ENCODE assay signal across 18 mouse cellular contexts in genomic region chr10:116021081-116021480, GRCm38 (mm10). TPM values are rescaled to one million over a fixed set of nuclear protein-coding genes. Genes with fewer than 3 reads are reported as not detected.
DNase-seq lines count a peak whose midpoint lies in the region; ATAC-seq lines count a peak whose summit lies in the region.
"Had no signal": no experiment of that assay in that cellular context is flagged by ENCODE, and none has a peak within 500 bp of the region (broad histone marks: within the 10 kb centered on the region; RNA-seq: fewer than 3 reads in every experiment).

No protein-coding gene starts in this region.

- H3K9me3 ChIP-seq in hindbrain, embryonic 11.5 days (ENCODE audit: control insufficient read depth, low read length) = no peaks in the 10 kb centered on the region
- no peaks in the 10 kb centered on the region for H3K9me3 ChIP-seq in hindbrain, embryonic 12.5 days (replicated peaks)
- 0 out of 2 replicates have a peak, but pooled peaks cover 3% of the 10 kb centered on the region for H3K9me3 ChIP-seq in midbrain, embryonic 14.5 days (ENCODE audit: control insufficient read depth, low read length)
- H3K9me3 ChIP-seq in midbrain, embryonic 16.5 days (replicated peaks; ENCODE audit: control insufficient read depth, low read length, poor library complexity, severe bottlenecking) = 0 out of 2 replicates have a peak, but pooled peaks cover 4% of the 10 kb centered on the region
- H3K9me3 ChIP-seq: embryonic facial prominence, embryonic 15.5 days; forebrain, embryonic 10.5 days; heart, embryonic 12.5 days had no signal

- no peaks in the 10 kb centered on the region for H3K27me3 ChIP-seq in hindbrain, embryonic 11.5 days (ENCODE audit: control insufficient read depth, insufficient read depth, low read length)
- H3K27me3 ChIP-seq in hindbrain, embryonic 12.5 days = no peaks in the 10 kb centered on the region
- no peaks in the 10 kb centered on the region for H3K27me3 ChIP-seq in midbrain, embryonic 14.5 days (ENCODE audit: control insufficient read depth, insufficient read depth, low read length)
- H3K27me3 ChIP-seq in midbrain, embryonic 16.5 days (ENCODE audit: control insufficient read depth, insufficient read depth, low read depth, low read length) = no peaks in the 10 kb centered on the region
- H3K27me3 ChIP-seq: Patski had no signal

- WGBS in hindbrain, embryonic 11.5 days = 72% methylated on average over 3 of the region's 3 CpGs
- 64% methylated on average over 3 of the region's 3 CpGs for WGBS in hindbrain, embryonic 12.5 days
- WGBS in midbrain, embryonic 14.5 days = 46% methylated on average over 3 of the region's 3 CpGs
- WGBS in midbrain, embryonic 16.5 days = 49% methylated on average over 3 of the region's 3 CpGs

- DNase-seq in hindbrain, embryonic 11.5 days (ENCODE audit: low spot score) = peak; percentile 3
- DNase-seq in midbrain, embryonic 14.5 days = peak; percentile 58
- DNase-seq in retina, postnatal 1 day = peak; percentile 55
- DNase-seq in retina, embryonic 14.5 days (ENCODE audit: low spot score) = no peak
- DNase-seq in right cerebral cortex, postnatal 25 days = no peak
- DNase-seq: adrenal gland, postnatal 14 days; embryo, embryonic 11 days; gastrocnemius, adult 2 months; gastrocnemius, postnatal 25 days had no signal

- H3K36me3 ChIP-seq in hindbrain, embryonic 11.5 days (ENCODE audit: control insufficient read depth, insufficient read depth, low read length) = no peaks in the 10 kb centered on the region
- H3K36me3 ChIP-seq in hindbrain, embryonic 12.5 days = no peaks in the 10 kb centered on the region
- H3K36me3 ChIP-seq in midbrain, embryonic 14.5 days (ENCODE audit: control insufficient read depth, insufficient read depth, low read length) = no peaks in the 10 kb centered on the region
- no peaks in the 10 kb centered on the region for H3K36me3 ChIP-seq in midbrain, embryonic 16.5 days (ENCODE audit: control insufficient read depth, insufficient read depth, low read length)
- H3K36me3 ChIP-seq: embryonic facial prominence, embryonic 15.5 days; forebrain, embryonic 10.5 days; heart, embryonic 12.5 days had no signal

- H3K27ac ChIP-seq in hindbrain, embryonic 11.5 days (ENCODE audit: low read depth, low read length) = no peak overlapping the region
- no peak overlapping the region for H3K27ac ChIP-seq in hindbrain, embryonic 12.5 days
- H3K27ac ChIP-seq in midbrain, embryonic 14.5 days (replicated peaks; ENCODE audit: low read depth, low read length) = no peak overlapping the region
- no peak overlapping the region for H3K27ac ChIP-seq in midbrain, embryonic 16.5 days (ENCODE audit: low read length)
- H3K27ac ChIP-seq: embryonic facial prominence, embryonic 15.5 days; forebrain, embryonic 10.5 days; gastrocnemius, adult 2 months had no signal

- no peak for ATAC-seq in hindbrain, embryonic 11.5 days (ENCODE audit: low FRiP score)
- ATAC-seq in hindbrain, embryonic 12.5 days (ENCODE audit: low FRiP score) = no peak
- no peak for ATAC-seq in midbrain, embryonic 14.5 days (ENCODE audit: low FRiP score, low TSS enrichment)
- ATAC-seq in midbrain, embryonic 16.5 days = no peak
- ATAC-seq: activated CD4-positive, CD25-positive, alpha-beta regulatory T cell, adult 4 months; forebrain, embryonic 14.5 days; Patski had no signal

- no peak overlapping the region for H3K4me2 ChIP-seq in hindbrain, embryonic 11.5 days (replicated peaks; ENCODE audit: low read depth, low read length)
- no peak overlapping the region for H3K4me2 ChIP-seq in hindbrain, embryonic 12.5 days (replicated peaks)
- no peak overlapping the region for H3K4me2 ChIP-seq in midbrain, embryonic 14.5 days (ENCODE audit: low read length)
- no peak overlapping the region for H3K4me2 ChIP-seq in midbrain, embryonic 16.5 days (ENCODE audit: low read length)
- H3K4me2 ChIP-seq: embryonic facial prominence, embryonic 15.5 days; heart, embryonic 12.5 days had no signal

- H3K4me1 ChIP-seq in hindbrain, embryonic 11.5 days (replicated peaks; ENCODE audit: control insufficient read depth, insufficient read depth, low read length) = no peaks in the 10 kb centered on the region; the same call in none of the 2 replicates
- peaks cover 12% of the 10 kb centered on the region for H3K4me1 ChIP-seq in hindbrain, embryonic 12.5 days
- H3K4me1 ChIP-seq in midbrain, embryonic 14.5 days (ENCODE audit: control insufficient read depth, insufficient read depth, low read length) = peaks cover 8% of the 10 kb centered on the region; the same call in 1 of the 2 replicates
- no peaks in the 10 kb centered on the region; the same call in 1 of the 2 replicates for H3K4me1 ChIP-seq in midbrain, embryonic 16.5 days (ENCODE audit: control insufficient read depth, insufficient read depth, low read length)

- no peak overlapping the region for H3K9ac ChIP-seq in hindbrain, embryonic 11.5 days (ENCODE audit: low read depth, low read length)
- no peak overlapping the region for H3K9ac ChIP-seq in hindbrain, embryonic 12.5 days
- no peak overlapping the region for H3K9ac ChIP-seq in midbrain, embryonic 14.5 days (replicated peaks; ENCODE audit: low read length)
- no peak overlapping the region for H3K9ac ChIP-seq in midbrain, embryonic 16.5 days (ENCODE audit: low read depth, low read length)
- H3K9ac ChIP-seq: embryonic facial prominence, embryonic 15.5 days; heart, embryonic 12.5 days had no signal

- no peak overlapping the region for H3K4me3 ChIP-seq in hindbrain, embryonic 11.5 days (ENCODE audit: low read depth, low read length)
- H3K4me3 ChIP-seq in hindbrain, embryonic 12.5 days = no peak overlapping the region
- no peak overlapping the region for H3K4me3 ChIP-seq in midbrain, embryonic 14.5 days (replicated peaks; ENCODE audit: low read depth, low read length)
- H3K4me3 ChIP-seq in midbrain, embryonic 16.5 days (ENCODE audit: low read depth, low read length) = no peak overlapping the region
- H3K4me3 ChIP-seq: embryonic facial prominence, embryonic 15.5 days; erythroblast, embryonic 14.5 days; forebrain, embryonic 10.5 days; gastrocnemius, adult 2 months; heart, embryonic 12.5 days had no signal

RNA-seq across cellular contexts. Expression of gene Ptprr, which starts 3.1 kb away (rescaled TPM):
- polyA plus RNA-seq in hindbrain, embryonic 11.5 days (2014; fragmentation: Nextera tagmentation; extraction: Ambion mirVana) = 2.0 and 3.3 TPM in 2 replicates
- polyA plus RNA-seq in hindbrain, embryonic 12.5 days (2016; fragmentation: Nextera tagmentation; extraction: Ambion mirVana) = 4.6 and 6.6 TPM in 2 replicates
- 16.3 and 17.7 TPM in 2 replicates for polyA plus RNA-seq in midbrain, embryonic 14.5 days (2014; fragmentation: Nextera tagmentation; extraction: Ambion mirVana)
- polyA plus RNA-seq in midbrain, embryonic 16.5 days (2015; fragmentation: Nextera tagmentation; extraction: Ambion mirVana) = 21.1 and 24.4 TPM in 2 replicates
- polyA plus RNA-seq: activated CD4-positive, CD25-positive, alpha-beta regulatory T cell, adult 4 months; erythroblast, embryonic 14.5 days had no signal

Comparison
In these comparisons a context has a peak if more than half of its experiments do, and no peak if none do; other contexts are left out.
1. DNase-seq: peak in hindbrain, embryonic 11.5 days (single experiment), midbrain, embryonic 14.5 days (single experiment) and retina, postnatal 1 day (single experiment); none in retina, embryonic 14.5 days (single experiment) and right cerebral cortex, postnatal 25 days (single experiment).